Mouse (Mus musculus) adrenal gland, adult 10 weeks (tissue): ENCODE results near the gene Rasl11a. TPM values are rescaled to one million over a fixed set of nuclear protein-coding genes. Genes with fewer than 3 reads are reported as not detected.

Experiments used
- polyA plus RNA-seq: library from polyadenylated mRNA; stranded (reverse); fragments of 350-450 nt; fragmentation: Illumina TruSeq; extraction: RNeasy Lipid Tissue Mini Kit (QIAGEN cat#74804); gene quantifications from one replicate; pipeline ENCODE4 v1.2.3, GENCODE M21; 2014; ENCODE audit warnings: low read depth, low replicate concordance

Rasl11a gene
- polyA plus RNA-seq = 1.5 TPM

DNA sequence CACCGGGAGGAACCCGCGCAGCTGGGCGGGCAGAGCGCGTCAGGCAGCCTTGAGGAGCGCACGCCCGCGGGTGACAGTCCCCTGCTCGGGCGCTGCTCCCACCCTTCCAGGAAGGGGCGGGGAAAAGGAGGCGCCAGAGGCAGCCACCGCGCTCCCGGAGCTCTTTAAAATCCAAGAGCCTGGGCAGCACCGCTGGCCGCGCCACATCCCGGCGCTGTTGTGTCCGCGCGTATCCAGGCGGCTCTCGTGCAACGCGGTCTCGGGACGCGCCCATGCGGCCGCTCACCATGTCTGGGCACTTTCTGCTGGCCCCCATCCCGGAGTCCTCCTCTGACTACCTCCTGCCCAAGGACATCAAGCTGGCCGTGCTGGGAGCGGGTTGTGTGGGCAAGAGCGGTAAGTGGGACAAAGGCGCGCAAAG is at the start of gene Rasl11a:
Gene Rasl11a (plus strand): TSS at position 127 of the 421 bp plus-strand sequence.

DNA sequence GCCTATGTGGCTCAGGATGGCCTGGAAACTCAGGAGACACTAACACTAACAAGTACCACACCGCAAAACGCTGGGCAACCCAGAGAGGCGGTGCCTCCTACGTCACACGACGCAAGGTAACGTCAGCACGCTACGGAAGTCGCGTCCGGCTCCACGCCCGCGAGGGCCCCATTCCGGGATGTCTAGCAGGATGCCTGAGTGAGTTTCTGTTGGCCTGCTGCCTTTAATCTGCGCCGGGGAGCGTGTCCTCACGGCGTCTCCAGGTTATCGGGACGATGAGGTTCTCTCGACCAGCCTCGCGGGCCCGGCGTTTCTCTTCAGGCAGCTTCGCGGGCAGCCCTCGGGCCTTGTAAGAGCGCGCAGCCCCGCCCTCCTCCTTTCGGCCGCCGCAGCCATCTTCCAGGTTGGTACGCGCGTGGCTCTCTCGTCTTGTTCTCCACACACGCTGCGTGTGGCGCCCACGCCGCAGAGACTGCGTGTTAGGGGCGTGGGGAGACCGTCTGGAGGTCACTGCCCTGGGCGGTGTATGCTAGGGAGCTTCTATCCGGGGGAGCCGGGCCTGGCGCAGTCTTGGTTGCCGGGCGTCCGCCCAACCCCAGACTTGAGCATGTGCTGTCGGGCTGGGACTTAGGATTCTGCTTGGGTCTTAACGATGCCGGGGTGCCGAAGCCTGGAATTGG is 12.0 kb upstream of the Rasl11a start, which contains the start of gene Rpl21:
Gene Rpl21 (plus strand): TSS at position 122 of the 680 bp plus-strand sequence.

Other genes with a start within 250 kb of the Rasl11a start
- gene Usp12, start 50.1 kb upstream of the Rasl11a start, polyA plus RNA-seq = 59.4 TPM
- 251 TPM for gene Rpl21, start 12.2 kb upstream of the Rasl11a start, polyA plus RNA-seq
- gene Gtf3a, start 103.6 kb downstream of the Rasl11a start, polyA plus RNA-seq = 23.6 TPM
- 31.9 TPM for gene Mtif3, start 118.7 kb downstream of the Rasl11a start, polyA plus RNA-seq
- 17.3 TPM for gene Lnx2, start 231.5 kb downstream of the Rasl11a start, polyA plus RNA-seq
- gene Polr1d, start 232.0 kb downstream of the Rasl11a start, polyA plus RNA-seq = 97.0 TPM